Mouse (Mus musculus) T-helper 17 cell (primary cell): ENCODE measurements at regions not wholly inside any gene's neighbourhood (a gene's known extent, or its start where the extent isn't known, plus 50 kb on each side); places are given as distances from the start of the nearest gene placed in this dataset.
"Not testable (repeated sequence)": the region's sequence is repeated elsewhere in the genome, so short reads cannot be mapped to it uniquely, and the experiment has no call there.

Source experiments
- in situ Hi-C, 2 experiments: fragments of 300-600 bp; cut with MboI, MseI; formaldehyde crosslinking; loops; 1 replicate in 1 of 2; 2 replicates in 1 of 2; pipeline ENCODE4 v1.15.1; 2025; ENCODE audit warnings: high pct_unique_total_duplicates in 2 of 2

DNA sequence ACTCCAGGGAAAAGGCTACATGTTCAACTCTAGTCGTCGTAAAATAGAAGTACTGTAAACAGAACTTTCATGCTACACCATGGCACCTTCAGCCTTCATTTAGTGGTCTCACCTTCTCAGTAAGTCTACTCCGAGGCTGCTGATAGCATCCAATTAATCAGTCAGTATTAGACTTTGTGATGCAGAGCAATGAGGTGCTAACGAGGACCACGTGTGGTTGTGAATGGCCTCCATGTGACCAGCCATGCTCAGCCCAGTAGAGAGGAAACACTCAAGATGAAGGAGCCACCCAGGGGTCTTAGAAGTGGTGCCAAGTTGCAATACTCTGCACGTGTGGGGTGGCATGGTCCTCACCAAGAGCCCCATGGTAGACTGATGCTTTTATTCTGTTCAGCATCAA, 112.2 kb upstream of the Nt5e start:
- in situ Hi-C loops: loop anchor here (5.0 to 25.0 kb wide), 2 partner anchors 502 to 507 kb away; no protein-coding TSS in a partner anchor

DNA sequence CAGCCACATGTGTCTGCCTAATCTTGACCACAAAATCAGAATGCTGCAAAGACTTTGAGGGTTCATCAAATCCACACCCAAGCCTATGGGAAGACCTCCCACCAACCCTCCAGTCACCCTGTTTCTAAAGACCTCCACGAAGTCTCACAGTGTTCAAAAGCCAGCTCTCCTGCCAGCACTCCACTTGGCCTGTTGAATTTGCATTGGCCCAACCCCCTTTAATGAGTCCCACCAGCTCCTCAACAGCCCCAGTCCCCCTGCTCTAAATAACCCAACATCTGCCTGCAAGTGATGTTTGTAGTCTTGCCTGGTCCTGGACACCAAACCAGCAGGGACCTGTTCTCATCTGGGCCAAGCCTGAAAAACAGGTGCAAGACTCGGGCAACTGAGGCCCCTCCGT, 106.6 kb upstream of the Nt5e start:
- in situ Hi-C loops: loop anchor here in 1 of 2 experiments (25.0 kb wide), 1 partner anchor 508 kb away; no protein-coding TSS in a partner anchor

DNA sequence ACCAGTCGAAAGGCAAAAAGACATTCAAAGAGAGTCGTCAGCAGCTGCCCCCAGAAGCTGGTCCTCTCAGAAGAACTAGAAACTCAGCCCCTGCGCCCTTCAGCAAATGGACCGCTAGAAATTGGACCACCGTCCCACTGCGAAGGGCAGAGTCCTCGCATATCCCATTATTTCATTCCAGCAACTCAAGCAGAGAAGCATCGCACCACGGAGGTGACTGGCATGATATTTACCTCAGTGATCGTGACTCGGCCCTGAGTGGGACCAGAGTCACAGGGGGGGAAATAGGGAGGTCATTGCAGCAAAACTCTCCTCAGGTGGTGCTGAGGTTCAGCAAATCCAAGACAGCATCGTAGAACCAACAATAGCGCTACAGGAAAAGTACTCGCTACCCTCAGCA, 105.7 kb upstream of the Nt5e start:
- in situ Hi-C loops: loop anchor here in 1 of 2 experiments (25.0 kb wide), 1 partner anchor 509 kb away; no protein-coding TSS in a partner anchor

DNA sequence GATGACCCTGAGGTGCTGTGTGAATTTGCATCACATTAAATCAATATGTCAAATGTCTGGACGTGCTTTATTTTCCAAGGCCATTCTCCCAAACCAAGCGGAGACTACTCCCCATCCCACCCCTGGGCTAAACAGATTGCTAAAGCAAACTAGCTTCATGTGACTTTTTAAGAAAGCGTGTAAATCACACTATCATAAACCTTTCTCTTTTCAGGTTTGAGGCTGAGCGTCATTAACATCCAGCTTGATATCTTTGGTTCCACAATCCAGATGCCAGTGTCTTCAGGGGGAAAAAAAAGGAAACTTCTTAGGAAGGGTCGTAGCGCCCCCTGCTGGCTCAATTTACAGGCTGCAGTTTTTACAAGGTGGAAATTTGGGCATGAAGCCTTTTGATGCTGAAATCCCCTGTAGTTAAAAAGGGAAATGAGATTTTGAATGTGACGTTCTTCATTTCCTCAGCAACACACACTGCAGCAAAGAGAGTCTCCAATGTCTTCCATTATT, 105.1 kb upstream of the Nt5e start:
- in situ Hi-C loops: loop anchor here in 1 of 2 experiments (25.0 kb wide), 1 partner anchor 510 kb away; no protein-coding TSS in a partner anchor

DNA sequence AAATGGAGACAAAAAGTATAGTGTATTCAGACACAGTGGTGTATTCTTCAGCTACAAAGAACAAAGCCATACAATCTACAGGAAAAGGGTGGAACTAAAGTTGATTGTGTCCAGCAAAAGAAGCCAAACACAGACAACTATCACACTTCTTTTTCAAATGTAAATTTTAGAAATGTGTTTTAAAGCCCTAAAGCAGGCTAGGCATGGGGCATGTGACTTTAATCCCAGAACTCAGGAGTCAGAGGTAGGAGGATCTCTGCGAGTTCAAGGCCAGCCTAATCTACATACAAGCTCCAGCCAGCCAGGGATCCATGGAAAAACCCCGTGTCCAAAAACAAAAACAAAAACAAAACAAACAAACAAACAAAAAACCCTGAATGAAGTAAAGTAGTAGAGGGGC, 89.9 kb upstream of the Nt5e start:
- in situ Hi-C loops: loop anchor here (25.0 kb wide), 3 partner anchors 125 to 525 kb away; partner anchors contain the start of gene Zfp949 (in 1 of the 2)

DNA sequence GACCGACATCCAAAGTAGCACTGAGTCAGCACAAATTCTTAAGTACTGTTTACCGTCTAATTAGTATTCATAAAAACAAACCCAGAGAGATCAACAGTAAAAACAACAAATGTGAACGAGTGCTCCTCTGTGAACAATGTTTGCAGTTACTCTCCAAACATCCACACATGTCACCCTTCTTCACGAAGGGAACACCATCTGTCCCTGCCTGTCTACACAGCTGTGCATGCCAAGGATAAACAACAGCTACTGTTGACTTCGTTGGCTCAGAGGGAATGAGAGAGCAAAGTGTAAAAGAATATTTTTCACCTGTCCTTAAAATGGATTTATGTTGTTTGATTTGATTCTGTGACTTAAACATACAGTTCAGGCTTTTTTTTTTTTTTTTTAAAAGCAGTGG, 88.7 kb upstream of the Nt5e start:
- in situ Hi-C loops: loop anchor here (25.0 kb wide), 3 partner anchors 124 to 524 kb away; partner anchors contain the start of gene Zfp949 (in 1 of the 2)

DNA sequence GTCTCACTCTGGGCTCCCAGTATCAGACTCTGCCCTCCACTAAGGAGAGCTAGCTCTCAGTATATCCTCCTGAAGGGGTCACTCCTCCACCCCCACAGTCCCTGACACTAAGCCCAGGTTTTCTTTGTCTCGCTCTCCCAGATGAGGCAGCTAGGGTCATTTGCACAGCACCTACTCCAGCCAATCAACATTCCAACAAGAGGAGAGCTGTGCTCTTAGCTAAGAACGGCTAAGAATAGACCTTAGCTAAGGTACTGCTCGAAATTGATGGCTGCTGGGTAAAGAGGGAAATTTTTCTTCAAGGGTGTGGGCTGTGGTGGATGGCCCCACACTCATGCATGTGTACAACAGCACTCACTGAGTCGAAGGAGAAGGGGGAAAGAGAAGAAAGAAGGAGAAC, 86.3 kb upstream of the Nt5e start:
- in situ Hi-C loops: loop anchor here (5.0 to 25.0 kb wide), 5 partner anchors 122 to 522 kb away; partner anchors contain the start of gene Zfp949 (in 2 of the 2)

DNA sequence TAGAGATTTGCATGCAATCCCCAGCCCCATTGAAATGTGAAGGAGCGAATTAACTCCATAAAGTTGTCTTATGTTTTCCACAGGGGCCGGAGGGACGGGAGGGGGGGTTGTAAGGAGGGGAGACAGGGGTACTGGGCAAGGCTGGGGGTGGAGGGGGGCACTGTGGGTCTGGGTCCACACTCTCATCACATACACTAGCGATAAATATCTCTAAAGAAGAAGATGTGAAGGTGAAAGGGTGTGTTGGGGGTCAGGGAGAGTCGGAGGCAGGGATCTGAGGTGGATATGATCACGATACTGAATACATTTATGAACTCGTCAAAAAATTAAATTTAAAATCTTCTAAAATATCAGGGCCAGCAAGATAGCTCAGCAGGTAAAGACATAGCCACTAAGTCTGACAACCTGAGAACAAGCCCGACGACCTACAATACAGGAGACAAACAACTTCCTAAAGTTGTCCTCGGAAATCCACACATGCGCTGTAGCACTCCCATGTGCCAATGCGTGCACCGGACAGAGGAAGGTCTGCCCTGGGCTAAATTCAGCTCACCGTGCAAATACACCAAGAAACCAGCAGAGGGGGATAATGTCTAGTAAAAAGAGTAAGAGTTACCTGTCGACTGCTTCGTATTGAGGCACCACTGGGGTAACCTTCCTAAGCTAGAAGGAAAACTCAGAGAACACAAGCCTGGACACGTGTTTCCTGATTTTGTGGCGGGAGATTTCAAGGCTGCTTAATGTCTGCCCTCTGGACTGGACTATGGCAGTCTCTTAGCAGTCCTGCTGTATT, 85.6 kb upstream of the Nt5e start:
- in situ Hi-C loops: loop anchor here (5.0 to 25.0 kb wide), 5 partner anchors 121 to 521 kb away; partner anchors contain the start of gene Zfp949 (in 2 of the 2)

DNA sequence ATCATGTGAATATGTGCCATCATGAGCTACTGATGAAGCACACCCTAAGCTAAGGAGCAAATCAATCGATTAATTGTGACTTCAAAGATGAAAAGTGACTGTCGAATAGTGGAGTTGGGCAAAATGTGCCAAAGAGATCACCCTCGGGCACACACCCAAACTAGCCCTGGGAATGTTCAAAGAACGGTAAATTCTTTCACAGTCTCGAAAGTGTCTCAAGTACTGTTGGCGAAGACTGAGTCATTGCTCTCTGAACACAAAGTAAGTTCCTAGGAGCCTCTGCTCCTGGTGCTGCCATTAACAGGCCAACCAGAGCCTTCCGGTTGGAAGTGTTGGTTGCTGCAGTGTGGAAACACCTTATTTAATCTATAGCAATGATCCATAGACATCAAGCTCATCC, 84.5 kb upstream of the Nt5e start:
- in situ Hi-C loops: loop anchor here (5.0 to 25.0 kb wide), 5 partner anchors 120 to 520 kb away; partner anchors contain the start of gene Zfp949 (in 2 of the 2)

DNA sequence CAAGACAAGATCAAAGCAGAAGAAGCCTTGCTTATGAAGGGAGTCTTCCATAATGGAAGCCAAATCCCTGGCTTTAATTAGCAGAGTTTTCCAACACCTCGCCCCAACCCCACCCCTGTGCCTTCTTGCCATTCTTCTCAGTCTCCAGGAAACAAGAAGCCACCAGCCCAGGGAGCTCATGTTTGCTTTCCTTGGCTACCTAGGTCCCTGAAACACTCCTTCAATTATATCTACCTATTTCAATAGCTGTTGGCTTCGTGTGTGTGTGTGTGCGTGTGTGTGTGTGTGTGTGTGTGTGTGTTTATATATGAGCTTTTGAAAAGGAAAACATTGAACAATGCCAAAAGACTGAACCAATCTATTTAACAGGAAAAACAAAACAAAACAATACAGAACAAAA, 82.5 kb upstream of the Nt5e start:
- in situ Hi-C loops: loop anchor here (5.0 to 25.0 kb wide), 5 partner anchors 118 to 518 kb away; partner anchors contain the start of gene Zfp949 (in 2 of the 2)

DNA sequence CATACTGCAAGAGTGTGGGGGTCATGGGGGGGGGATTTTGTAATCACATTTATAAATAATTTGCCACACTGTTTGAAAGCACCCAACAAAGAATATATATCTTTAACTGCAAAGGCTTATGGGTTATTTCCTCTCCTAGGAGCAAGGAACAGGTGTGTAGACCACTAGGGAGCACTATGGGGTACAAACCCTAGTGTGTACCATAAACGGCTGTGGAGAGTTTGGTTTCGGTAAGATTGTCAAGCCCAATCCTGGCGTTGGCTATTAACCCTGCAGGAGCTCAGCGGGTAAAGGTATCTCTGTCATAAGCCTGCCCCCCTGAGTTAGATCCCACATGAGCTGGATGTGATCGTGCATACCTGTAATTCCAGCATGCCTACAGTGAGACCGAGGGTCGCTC, 71.0 kb upstream of the Nt5e start:
- in situ Hi-C loops: loop anchor here in 1 of 2 experiments (10.0 kb wide), 1 partner anchor 599 kb away; no protein-coding TSS in a partner anchor

DNA sequence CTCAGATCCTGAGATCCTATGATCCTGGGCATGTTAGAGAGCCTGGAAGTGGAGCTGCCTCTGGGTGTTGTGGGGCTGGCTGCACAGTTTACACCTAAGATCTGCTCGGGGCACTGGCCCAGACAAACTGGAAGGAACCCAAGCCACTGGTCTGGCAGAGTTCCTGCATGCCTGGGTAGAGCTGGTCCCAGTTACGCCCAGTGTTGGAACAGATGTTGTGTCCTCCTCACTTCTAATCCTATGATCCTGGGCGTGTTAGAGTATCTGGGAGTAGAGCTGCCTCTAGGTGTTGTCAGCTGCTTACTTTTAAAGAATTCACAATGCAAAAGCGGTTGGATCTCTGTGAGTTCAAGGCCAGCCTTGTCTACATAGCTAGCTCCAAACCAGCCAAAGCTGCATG, 67.4 kb upstream of the Nt5e start:
- in situ Hi-C loops: loop anchor here in 1 of 2 experiments (10.0 kb wide), 1 partner anchor 595 kb away; no protein-coding TSS in a partner anchor

DNA sequence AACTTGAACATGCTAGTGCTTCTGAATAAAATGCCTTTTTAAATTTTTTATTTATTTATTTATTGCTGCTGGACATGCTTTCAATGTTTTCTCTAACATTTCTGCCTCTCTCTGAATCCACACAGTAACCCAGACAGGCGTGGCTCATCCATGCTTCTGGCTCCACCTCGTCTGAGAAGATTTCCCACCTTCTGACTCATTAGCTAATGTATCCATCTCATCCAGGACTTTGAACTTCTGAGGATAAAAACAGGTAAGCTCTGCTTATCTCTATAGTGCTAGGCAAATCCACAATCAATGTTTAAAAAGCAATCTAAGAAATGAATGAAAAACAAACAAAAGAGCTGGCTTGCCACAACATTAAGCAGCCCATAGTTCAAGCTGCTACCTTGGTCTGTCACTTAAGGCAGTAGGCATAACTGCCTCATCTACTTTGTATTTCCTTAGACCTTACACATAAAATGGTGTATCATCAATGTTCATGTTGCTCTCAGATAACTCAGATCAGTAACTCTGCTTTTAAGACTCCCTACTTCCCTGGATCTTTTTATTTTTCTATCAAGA, 66.8 kb upstream of the Nt5e start:
- in situ Hi-C loops: no loop called here

DNA sequence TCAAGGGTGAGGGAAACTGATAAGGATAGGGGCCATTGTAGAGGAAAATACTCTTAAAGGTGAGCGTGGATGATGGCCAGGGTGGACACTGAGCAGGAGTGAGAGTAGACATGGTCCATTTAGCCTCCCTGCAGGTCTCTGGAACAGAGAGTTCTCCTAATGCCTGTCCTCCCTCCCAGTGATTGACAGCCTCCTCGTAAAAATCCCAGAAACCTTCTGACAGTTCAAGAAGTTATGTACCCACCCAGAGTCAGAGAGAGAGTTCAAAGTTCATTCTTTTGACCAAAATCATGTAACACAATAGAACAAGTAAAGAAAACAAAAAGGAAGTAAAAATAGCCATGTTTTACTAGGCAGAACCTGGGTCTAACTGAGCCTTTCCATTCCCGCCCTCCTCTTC, 64.5 kb upstream of the Nt5e start:
- in situ Hi-C loops: no loop called here

DNA sequence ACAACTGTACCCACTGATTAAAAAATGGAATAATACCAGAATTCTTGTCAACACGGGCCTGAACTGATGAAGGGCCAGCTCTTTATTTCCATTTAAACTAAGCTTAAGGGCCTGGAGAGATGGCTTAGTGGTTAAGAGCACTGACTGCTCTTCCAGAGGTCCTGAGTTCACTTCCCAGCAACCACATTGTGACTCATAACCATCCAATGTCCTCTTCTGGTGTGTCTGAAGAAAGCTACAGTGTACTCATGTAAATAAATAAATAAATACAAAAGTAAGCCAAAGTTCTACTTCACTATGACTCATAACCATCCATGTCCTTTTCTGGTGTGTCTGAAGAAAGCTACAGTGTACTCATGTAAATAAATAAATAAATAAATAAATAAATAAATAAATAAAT, 60.7 kb upstream of the Nt5e start:
- in situ Hi-C loops: not testable (repeated sequence)

DNA sequence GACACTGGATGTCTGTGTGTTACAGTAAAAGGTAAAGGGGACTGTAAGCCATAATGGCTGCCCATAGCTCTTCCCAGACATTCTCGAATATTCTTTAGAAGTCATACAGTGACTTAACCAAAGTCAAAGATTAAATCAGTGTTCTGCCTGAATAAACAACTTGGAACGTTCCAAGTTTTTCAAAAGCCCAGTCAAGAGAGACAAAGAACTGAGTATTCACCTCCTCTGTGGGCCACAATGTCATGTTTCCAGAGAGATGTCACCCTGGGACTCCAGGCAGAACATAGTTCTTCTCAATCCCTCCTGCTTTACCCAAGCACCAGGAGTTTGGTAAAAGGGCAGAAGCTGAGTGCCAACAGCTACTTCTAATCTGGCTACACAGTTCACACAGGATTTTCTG, 58.2 kb upstream of the Nt5e start:
- in situ Hi-C loops: no loop called here

DNA sequence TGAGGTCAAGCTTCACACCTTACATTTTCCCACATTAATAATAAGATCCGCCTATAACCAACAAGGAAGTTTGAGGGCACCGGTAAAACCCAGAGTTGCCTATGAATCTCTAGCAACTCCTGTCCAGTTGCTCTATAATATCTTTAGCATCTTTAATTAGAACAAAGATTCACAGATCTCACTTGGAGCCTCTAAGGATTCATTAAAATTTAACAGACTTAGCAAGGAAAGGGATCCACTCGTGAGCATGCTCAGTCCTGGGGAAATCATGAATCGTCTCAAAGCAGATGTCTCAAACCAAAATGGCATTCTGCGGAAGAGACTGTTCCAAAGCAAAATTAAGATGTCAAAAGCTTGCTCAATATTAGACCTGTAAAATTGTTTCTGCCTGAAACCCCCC, 57.8 kb upstream of the Nt5e start:
- in situ Hi-C loops: no loop called here

DNA sequence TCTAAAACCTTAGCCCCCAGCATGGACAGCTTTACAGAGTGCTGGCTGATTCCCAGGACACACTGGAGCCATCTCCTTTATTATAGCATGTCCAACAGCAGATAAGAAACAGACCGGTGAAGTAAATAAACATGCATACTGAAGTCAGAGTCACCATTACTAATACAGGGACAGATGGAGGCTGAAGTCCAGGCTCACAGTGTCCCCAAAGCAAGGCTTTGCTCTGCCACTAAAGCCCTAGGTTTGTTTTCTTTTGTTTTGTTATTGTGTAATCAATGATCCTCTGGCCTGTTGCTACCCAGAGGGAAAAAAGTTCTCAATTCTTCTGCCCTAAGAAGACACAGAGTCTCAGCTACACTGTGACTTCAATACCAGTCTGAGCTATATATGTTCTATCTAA, 56.2 kb upstream of the Nt5e start:
- in situ Hi-C loops: no loop called here

DNA sequence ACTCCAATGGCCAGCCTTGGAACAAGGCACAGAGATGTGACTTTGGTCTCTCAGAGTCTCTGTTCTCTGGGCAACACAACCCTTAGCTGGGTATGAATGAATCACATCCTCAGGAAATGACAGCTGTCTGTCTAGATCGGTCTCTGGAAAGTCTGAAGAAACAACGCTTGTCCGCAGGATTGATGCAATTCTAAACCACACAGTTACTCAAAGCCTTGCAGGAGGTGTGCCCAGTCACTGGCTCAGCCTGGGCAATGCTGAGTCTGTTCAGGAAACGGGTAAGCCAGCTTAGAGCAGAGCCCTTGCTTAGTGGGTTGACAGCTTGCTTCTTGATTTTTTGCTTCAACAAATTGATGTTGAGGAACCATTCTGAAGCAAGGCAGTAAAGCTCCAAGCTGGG, 53.7 kb upstream of the Nt5e start:
- in situ Hi-C loops: no loop called here

DNA sequence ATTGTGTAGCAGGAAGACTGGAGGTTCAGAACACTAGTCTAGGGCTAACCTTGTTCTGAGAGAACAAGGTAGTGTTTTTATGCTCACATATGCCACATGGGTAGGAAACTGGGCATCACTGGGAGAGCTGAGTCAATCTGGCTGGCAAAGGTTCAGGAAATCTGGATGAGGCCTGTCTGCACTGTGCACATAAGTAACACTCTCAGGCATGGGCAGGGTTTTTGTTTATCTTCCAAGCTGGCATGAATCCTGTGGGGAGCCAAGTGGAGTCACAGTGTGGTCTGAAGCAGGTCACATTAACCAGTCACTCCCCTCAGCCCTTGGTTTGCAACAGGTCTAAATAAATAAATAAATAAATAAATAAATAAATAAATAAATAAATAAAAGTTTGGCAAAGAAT, 53.0 kb upstream of the Nt5e start:
- in situ Hi-C loops: no loop called here

DNA sequence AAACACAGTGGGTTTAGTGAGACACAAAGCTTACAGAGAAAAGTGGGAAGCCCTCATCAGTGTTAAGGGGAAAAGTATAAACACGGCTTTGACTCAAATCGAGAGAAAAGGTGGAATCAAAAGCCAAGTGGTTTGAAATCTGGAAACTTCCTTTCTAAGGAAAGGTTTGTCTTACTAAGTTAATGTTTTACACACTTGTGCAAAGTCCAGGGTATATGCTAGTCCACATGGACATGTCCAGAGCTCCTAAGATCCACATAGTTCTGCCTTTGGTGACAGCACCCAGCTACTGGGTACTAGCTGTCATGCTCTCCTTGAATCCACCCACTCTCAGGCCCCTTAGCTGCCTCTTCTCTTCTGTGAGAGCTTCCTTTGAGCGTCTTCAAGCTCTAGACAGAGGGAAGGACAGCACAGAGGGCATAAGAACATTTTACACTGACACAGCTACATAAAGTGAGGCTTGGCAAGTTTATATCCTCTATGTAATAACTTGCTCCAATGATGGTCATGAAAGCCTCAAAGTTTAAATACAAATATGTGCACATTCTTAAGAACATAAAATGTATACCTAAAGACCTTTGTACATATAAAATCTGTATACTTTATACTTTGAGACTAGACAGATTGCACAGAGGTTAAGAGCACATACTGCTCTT, 52.2 kb upstream of the Nt5e start:
- in situ Hi-C loops: loop anchor here (5.0 kb wide), 2 partner anchors 52 to 77 kb away; partner anchors contain the start of gene Nt5e (in 1 of the 2)
